Mouse (Mus musculus) neural tube, embryonic 10.5 days (tissue): ENCODE results near the gene Erich2.
A peak's percentile ranks its signal among the peaks of the same experiment; 100 is the strongest.

Experiments used
- DNase-seq: peaks from one replicate; pipeline ENCODE4 v3.0.0-alpha.2; 2017; ENCODE audit warnings: low spot score; ENCODE audit errors: extremely low spot score

The Erich2 gene

GRCm38 (mm10) chr2:70508496-70508895 is at the start of gene Erich2:
TSS of gene Erich2 (plus strand) at chr2:70508819.
- no peak for DNase-seq

GRCm38 (mm10) chr2:70463606-70464005 is 45.0 kb upstream of the Erich2 start:
- DNase-seq, result no peak

- DNase-seq, result no peak
Measured at GRCm38 (mm10) chr2:70471136-70471535, 37.5 kb upstream of the Erich2 start.

- DNase-seq, result peak; percentile 75
Measured at GRCm38 (mm10) chr2:70471861-70472620, 36.6 kb upstream of the Erich2 start.

- DNase-seq, result no peak
Measured at GRCm38 (mm10) chr2:70497715-70498318, 10.8 kb upstream of the Erich2 start.

GRCm38 (mm10) chr2:70503436-70503835 is 5.2 kb upstream of the Erich2 start:
- DNase-seq, result no peak

GRCm38 (mm10) chr2:70505229-70505628 is 3.4 kb upstream of the Erich2 start:
- DNase-seq, result no peak

- no peak for DNase-seq
Measured at GRCm38 (mm10) chr2:70505896-70506295, 2.7 kb upstream of the Erich2 start.

- DNase-seq, result no peak
Measured at GRCm38 (mm10) chr2:70506372-70506771, 2.2 kb upstream of the Erich2 start.

- DNase-seq, result peak; percentile 90
Measured at GRCm38 (mm10) chr2:70509021-70509632, 508 bp downstream of the Erich2 start.

- peak; percentile 38 for DNase-seq
Measured at GRCm38 (mm10) chr2:70538283-70538682, 29.7 kb downstream of the Erich2 start.

- DNase-seq, result no peak
Measured at GRCm38 (mm10) chr2:70550671-70551070, 42.1 kb downstream of the Erich2 start.

GRCm38 (mm10) chr2:70551446-70551845 is 42.8 kb downstream of the Erich2 start:
- no peak for DNase-seq

GRCm38 (mm10) chr2:70552067-70552598 is 43.5 kb downstream of the Erich2 start:
- DNase-seq, result no peak

GRCm38 (mm10) chr2:70552772-70553171 is 44.2 kb downstream of the Erich2 start, which contains the start of gene Gad1:
TSS of gene Gad1 (plus strand) at chr2:70553072.
- DNase-seq, result no peak

- no peak for DNase-seq
Measured at GRCm38 (mm10) chr2:70553826-70554225, 45.2 kb downstream of the Erich2 start.

- peak; percentile 88 for DNase-seq
Measured at GRCm38 (mm10) chr2:70558112-70558842, 49.7 kb downstream of the Erich2 start.

- DNase-seq, result no peak
Measured at GRCm38 (mm10) chr2:70558843-70559451, 50.3 kb downstream of the Erich2 start.

GRCm38 (mm10) chr2:70559520-70559919 is 50.9 kb downstream of the Erich2 start:
- DNase-seq, result peak; percentile 83

- DNase-seq, result peak; percentile 77
Measured at GRCm38 (mm10) chr2:70561077-70561795, 52.6 kb downstream of the Erich2 start.
